Mouse (Mus musculus) cortical plate, adult 2 months (tissue): Measurements from ENCODE around the gene Pyurf. TPM values are rescaled to one million over a fixed set of nuclear protein-coding genes. Genes with fewer than 3 reads are reported as not detected.

Experiments
- H3K27ac ChIP-seq: fragments of 200-500 bp; 2 replicates; pipeline ENCODE4 v1.5.1; 2012; ENCODE audit warnings: low read length, control low read depth, inconsistent platforms; ENCODE audit not compliant: insufficient read depth
- H3K4me1 ChIP-seq: fragments of 200-500 bp; 2 replicates; pipeline ENCODE4 v1.6.1; 2011; ENCODE audit warnings: low read length; ENCODE audit not compliant: control insufficient read depth, insufficient read depth
- H3K4me3 ChIP-seq: fragments of 200-500 bp; 2 replicates; pipeline ENCODE4 v1.5.1; 2011; ENCODE audit warnings: mild to moderate bottlenecking, low read length, control low read depth; ENCODE audit not compliant: insufficient read depth
- CTCF ChIP-seq: fragments of 200-500 bp; IDR thresholded peaks from 2 replicates; pipeline ENCODE4 v1.5.1; 2011; ENCODE audit warnings: mild to moderate bottlenecking, control low read depth, low read length; ENCODE audit not compliant: insufficient read depth; ENCODE audit errors: extremely low read depth
- POLR2A ChIP-seq: fragments of 200-500 bp; IDR thresholded peaks from 2 replicates; pipeline ENCODE4 v1.6.1; 2011; ENCODE audit warnings: mild to moderate bottlenecking, low read length, control low read depth; ENCODE audit not compliant: insufficient read depth; ENCODE audit errors: extremely low read depth
- polyA plus RNA-seq: library from polyadenylated mRNA; depleted of rRNA; stranded (reverse); fragments of >200 nt; gene quantifications from 2 replicates; pipeline ENCODE4 v1.2.3, GENCODE M21; 2012; rRNA removed

Pyurf gene
- 17.5 and 19.1 TPM in 2 replicates for polyA plus RNA-seq

- TF ChIP-seq CTCF, result no peak
- peak; percentile 66; the same call in 1 of the 2 replicates for TF ChIP-seq POLR2A
- Histone ChIP-seq H3K4me3 (peak within 1 kb of the TSS; percentile 71), H3K4me1 (no peaks in the 10 kb centered on the region; the same call in 1 of the 2 replicates), H3K27ac (peak within 1 kb of the TSS; percentile 96)
Measured at GRCm38 (mm10) chr6:57691467-57692261, at the start of gene Pyurf. Gene Pyurf (minus strand): TSS chr6:57692078.

- no peak overlapping the region for H3K4me3 ChIP-seq
- TF ChIP-seq CTCF, result no peak
- TF ChIP-seq POLR2A, result no peak
- no peaks in the 10 kb centered on the region; the same call in 1 of the 2 replicates for H3K4me1 ChIP-seq
- no peak overlapping the region for H3K27ac ChIP-seq
Measured at GRCm38 (mm10) chr6:57721347-57721746, 29.5 kb upstream of the Pyurf start.

GRCm38 (mm10) chr6:57711726-57712125, 19.8 kb upstream of the Pyurf start:
- TF ChIP-seq POLR2A (no peak), CTCF (no peak)
- Histone ChIP-seq H3K4me3 (no peak overlapping the region), H3K27ac (no peak overlapping the region), H3K4me1 (peaks cover 3% of the 10 kb centered on the region; the same call in 1 of the 2 replicates)

GRCm38 (mm10) chr6:57706721-57707120, 14.8 kb upstream of the Pyurf start:
- no peak overlapping the region for H3K27ac ChIP-seq
- H3K4me3 ChIP-seq, result no peak overlapping the region
- peaks cover 2% of the 10 kb centered on the region; the same call in 1 of the 2 replicates for H3K4me1 ChIP-seq
- TF ChIP-seq CTCF, result no peak
- no peak for TF ChIP-seq POLR2A

GRCm38 (mm10) chr6:57703703-57704102, 11.8 kb upstream of the Pyurf start:
- Histone ChIP-seq H3K27ac (peak overlapping the region; percentile 55), H3K4me3 (peak overlapping the region; percentile 89), H3K4me1 (peaks cover 3% of the 10 kb centered on the region; the same call in 1 of the 2 replicates)
- TF ChIP-seq POLR2A (peak; percentile 61; the same call in 1 of the 2 replicates), CTCF (no peak)

- Histone ChIP-seq H3K27ac (peak overlapping the region; percentile 98), H3K4me1 (peaks cover 3% of the 10 kb centered on the region; the same call in 1 of the 2 replicates), H3K4me3 (peak overlapping the region; percentile 89)
- TF ChIP-seq POLR2A (peak; percentile 95), CTCF (no peak)
Measured at GRCm38 (mm10) chr6:57702743-57703499, 11.0 kb upstream of the Pyurf start.

GRCm38 (mm10) chr6:57702376-57702742, 10.5 kb upstream of the Pyurf start, which contains the start of gene Lancl2:
Gene Lancl2 (plus strand): TSS chr6:57702540.
- Histone ChIP-seq H3K4me1 (peaks cover 3% of the 10 kb centered on the region; the same call in 1 of the 2 replicates), H3K27ac (peak within 1 kb of the TSS; percentile 98), H3K4me3 (peak within 1 kb of the TSS; percentile 89)
- no peak for TF ChIP-seq POLR2A
- no peak for TF ChIP-seq CTCF

GRCm38 (mm10) chr6:57701686-57702085, 9.8 kb upstream of the Pyurf start:
- TF ChIP-seq POLR2A (no peak), CTCF (no peak)
- Histone ChIP-seq H3K4me1 (peaks cover 3% of the 10 kb centered on the region; the same call in 1 of the 2 replicates), H3K27ac (peak overlapping the region; percentile 90), H3K4me3 (peak overlapping the region; percentile 89; the same call in 1 of the 2 replicates)

GRCm38 (mm10) chr6:57693116-57693515, 1.2 kb upstream of the Pyurf start:
- TF ChIP-seq CTCF, result no peak
- no peak for TF ChIP-seq POLR2A

GRCm38 (mm10) chr6:57684156-57684555, 7.7 kb downstream of the Pyurf start:
- Histone ChIP-seq H3K4me1 (no peaks in the 10 kb centered on the region; the same call in 1 of the 2 replicates), H3K27ac (no peak overlapping the region), H3K4me3 (no peak overlapping the region)
- TF ChIP-seq POLR2A, result no peak
- TF ChIP-seq CTCF, result no peak

More at GRCm38 (mm10) chr6:57693116-57693515, 1.2 kb upstream of the Pyurf start:
- H3K4me3 ChIP-seq, result no peak overlapping the region
- H3K27ac ChIP-seq, result no peak overlapping the region
- no peaks in the 10 kb centered on the region; the same call in 1 of the 2 replicates for H3K4me1 ChIP-seq
